Mouse (Mus musculus) intestine, embryonic 15.5 days (tissue): Measurements from ENCODE around the gene Trpm3. TPM values are rescaled to one million over a fixed set of nuclear protein-coding genes. Genes with fewer than 3 reads are reported as not detected.

Experiments used
- ATAC-seq: fragments of 200-750 bp; cut with Nextera tagmentation; 2 replicates; pipeline ENCODE4 v1.8.0; 2017; ENCODE audit warnings: moderate TSS enrichment, moderate library complexity
- H3K27ac ChIP-seq: fragments of 300-500 bp; sonication (generic); 2 replicates; pipeline ENCODE4 v1.5.1; 2015; ENCODE audit warnings: mild to moderate bottlenecking, inconsistent platforms
- H3K27me3 ChIP-seq: fragments of 300-500 bp; sonication (generic); replicated peaks from 2 replicates; pipeline ENCODE4 v1.6.1; 2015; ENCODE audit warnings: inconsistent platforms
- H3K36me3 ChIP-seq: fragments of 300-500 bp; sonication (generic); 2 replicates; pipeline ENCODE4 v1.6.1; 2015; ENCODE audit warnings: inconsistent platforms
- H3K4me1 ChIP-seq: fragments of 300-500 bp; sonication (generic); replicated peaks from 2 replicates; pipeline ENCODE4 v1.6.1; 2015; ENCODE audit warnings: inconsistent platforms
- H3K4me2 ChIP-seq: fragments of 300-500 bp; sonication (generic); replicated peaks from 2 replicates; pipeline ENCODE4 v1.6.1; 2015; ENCODE audit warnings: mild to moderate bottlenecking, inconsistent platforms
- H3K4me3 ChIP-seq: fragments of 300-500 bp; sonication (generic); replicated peaks from 2 replicates; pipeline ENCODE4 v1.5.1; 2015; ENCODE audit warnings: inconsistent platforms
- H3K9ac ChIP-seq: fragments of 300-500 bp; sonication (generic); 2 replicates; pipeline ENCODE4 v1.6.1; 2015; ENCODE audit warnings: inconsistent platforms
- H3K9me3 ChIP-seq: fragments of 300-500 bp; sonication (generic); 2 replicates; pipeline ENCODE4 v1.6.1; 2016; ENCODE audit warnings: inconsistent platforms
- WGBS: fragments of 180-500 bp; shearing (Covaris S2); methylation state at CpG from one replicate; pipeline ENCODE4 v1.1.7; 2015; 5-methylcytosine and 5-hydroxymethylcytosine counted together
- polyA plus RNA-seq: library from polyadenylated mRNA; unstranded; fragments of >200 nt; fragmentation: Nextera tagmentation; extraction: Ambion mirVana; gene quantifications from 2 replicates; pipeline ENCODE4 v1.2.1, GENCODE M21; 2015

Trpm3 gene
- polyA plus RNA-seq, 1 experiment from 2014 or later, result 0.26 TPM

GRCm38 (mm10) chr19:22859644-22860043 is 720.8 kb downstream of the Trpm3 start:
- no peaks in the 10 kb centered on the region for H3K36me3 ChIP-seq
- H3K4me2 ChIP-seq, result no peak overlapping the region
- ATAC-seq, result no peak
- no peaks in the 10 kb centered on the region for H3K27me3 ChIP-seq
- H3K4me1 ChIP-seq, result no peaks in the 10 kb centered on the region
- H3K9ac ChIP-seq, result no peak overlapping the region
- 52% methylated on average over 4 of the region's 4 CpGs for WGBS
- H3K9me3 ChIP-seq, result no peaks in the 10 kb centered on the region
- no peak overlapping the region for H3K27ac ChIP-seq
- H3K4me3 ChIP-seq, result no peak overlapping the region

GRCm38 (mm10) chr19:22867456-22867855 is 728.6 kb downstream of the Trpm3 start:
- Histone ChIP-seq H3K4me1 (no peaks in the 10 kb centered on the region), H3K4me3 (no peak overlapping the region), H3K36me3 (no peaks in the 10 kb centered on the region), H3K9me3 (no peaks in the 10 kb centered on the region), H3K4me2 (no peak overlapping the region), H3K9ac (no peak overlapping the region), H3K27me3 (no peaks in the 10 kb centered on the region), H3K27ac (no peak overlapping the region)
- WGBS, result 87% methylated on average over 5 of the region's 5 CpGs
- no peak for ATAC-seq

GRCm38 (mm10) chr19:22869853-22870252 is 731.0 kb downstream of the Trpm3 start:
- Histone ChIP-seq H3K4me1 (no peaks in the 10 kb centered on the region), H3K27me3 (no peaks in the 10 kb centered on the region), H3K9me3 (no peaks in the 10 kb centered on the region), H3K4me3 (no peak overlapping the region), H3K36me3 (no peaks in the 10 kb centered on the region), H3K4me2 (no peak overlapping the region), H3K27ac (no peak overlapping the region), H3K9ac (no peak overlapping the region)
- ATAC-seq, result no peak
- WGBS, result 81% methylated on average over 2 of the region's 2 CpGs

GRCm38 (mm10) chr19:22872456-22872855 is 733.6 kb downstream of the Trpm3 start:
- no peak overlapping the region for H3K4me2 ChIP-seq
- no peaks in the 10 kb centered on the region for H3K4me1 ChIP-seq
- no peaks in the 10 kb centered on the region for H3K27me3 ChIP-seq
- no peak overlapping the region for H3K9ac ChIP-seq
- H3K4me3 ChIP-seq, result no peak overlapping the region
- 58% methylated on average over 5 of the region's 5 CpGs for WGBS
- H3K27ac ChIP-seq, result no peak overlapping the region
- H3K9me3 ChIP-seq, result no peaks in the 10 kb centered on the region
- ATAC-seq, result no peak
- no peaks in the 10 kb centered on the region for H3K36me3 ChIP-seq

- Histone ChIP-seq H3K27ac (no peak overlapping the region), H3K4me1 (0 out of 2 replicates have a peak, but pooled peaks cover 2% of the 10 kb centered on the region), H3K27me3 (no peaks in the 10 kb centered on the region), H3K9ac (no peak overlapping the region), H3K9me3 (no peaks in the 10 kb centered on the region), H3K4me3 (no peak overlapping the region), H3K4me2 (no peak overlapping the region), H3K36me3 (no peaks in the 10 kb centered on the region)
- no peak for ATAC-seq
- 42% methylated on average over 1 of the region's 1 CpGs for WGBS
These were observed 741.4 kb downstream of the Trpm3 start for GRCm38 (mm10) chr19:22880199-22880598.

GRCm38 (mm10) chr19:22882670-22883111 is 743.8 kb downstream of the Trpm3 start:
- no peak overlapping the region for H3K4me3 ChIP-seq
- H3K4me2 ChIP-seq, result no peak overlapping the region
- H3K27ac ChIP-seq, result no peak overlapping the region
- H3K4me1 ChIP-seq, result 0 out of 2 replicates have a peak, but pooled peaks cover 2% of the 10 kb centered on the region
- no peaks in the 10 kb centered on the region for H3K27me3 ChIP-seq
- no peak for ATAC-seq
- no peaks in the 10 kb centered on the region for H3K36me3 ChIP-seq
- H3K9ac ChIP-seq, result no peak overlapping the region
- WGBS, result 52% methylated on average over 3 of the region's 3 CpGs
- no peaks in the 10 kb centered on the region for H3K9me3 ChIP-seq

GRCm38 (mm10) chr19:22883154-22883553 is 744.3 kb downstream of the Trpm3 start:
- Histone ChIP-seq H3K27me3 (no peaks in the 10 kb centered on the region), H3K27ac (no peak overlapping the region), H3K4me3 (no peak overlapping the region), H3K9ac (no peak overlapping the region), H3K4me1 (0 out of 2 replicates have a peak, but pooled peaks cover 2% of the 10 kb centered on the region), H3K9me3 (no peaks in the 10 kb centered on the region), H3K36me3 (no peaks in the 10 kb centered on the region), H3K4me2 (no peak overlapping the region)
- no peak for ATAC-seq
- WGBS, result 82% methylated on average over 7 of the region's 7 CpGs

- Histone ChIP-seq H3K36me3 (no peaks in the 10 kb centered on the region), H3K4me2 (peak overlapping the region; percentile 48), H3K27me3 (no peaks in the 10 kb centered on the region), H3K4me3 (no peak overlapping the region), H3K9me3 (no peaks in the 10 kb centered on the region), H3K27ac (no peak overlapping the region), H3K4me1 (0 out of 2 replicates have a peak, but pooled peaks cover 2% of the 10 kb centered on the region), H3K9ac (no peak overlapping the region)
- whole genome bisulfite sequencing, result 24% methylated on average over 18 of the region's 18 CpGs
- peak; percentile 77 for ATAC-seq
These were observed 745.0 kb downstream of the Trpm3 start for GRCm38 (mm10) chr19:22883744-22884317.

GRCm38 (mm10) chr19:22884357-22884756 is 745.5 kb downstream of the Trpm3 start:
- Histone ChIP-seq H3K4me2 (peak overlapping the region; percentile 48), H3K27me3 (no peaks in the 10 kb centered on the region), H3K4me1 (0 out of 2 replicates have a peak, but pooled peaks cover 2% of the 10 kb centered on the region), H3K4me3 (no peak overlapping the region), H3K9ac (no peak overlapping the region), H3K27ac (no peak overlapping the region), H3K36me3 (no peaks in the 10 kb centered on the region), H3K9me3 (no peaks in the 10 kb centered on the region)
- ATAC-seq, result no peak
- 47% methylated on average over 11 of the region's 11 CpGs for WGBS

GRCm38 (mm10) chr19:22885051-22885450 is 746.2 kb downstream of the Trpm3 start:
- no peak for ATAC-seq
- WGBS, result 97% methylated on average over 5 of the region's 5 CpGs
- no peaks in the 10 kb centered on the region for H3K36me3 ChIP-seq

GRCm38 (mm10) chr19:22901892-22902291 is 763.0 kb downstream of the Trpm3 start:
- Histone ChIP-seq H3K4me1 (no peaks in the 10 kb centered on the region), H3K27ac (no peak overlapping the region), H3K4me2 (no peak overlapping the region), H3K36me3 (no peaks in the 10 kb centered on the region), H3K9ac (no peak overlapping the region), H3K4me3 (no peak overlapping the region), H3K9me3 (no peaks in the 10 kb centered on the region), H3K27me3 (no peaks in the 10 kb centered on the region)
- no peak for ATAC-seq
- 63% methylated on average over 7 of the region's 7 CpGs for WGBS

More at GRCm38 (mm10) chr19:22885051-22885450, 746.2 kb downstream of the Trpm3 start:
- H3K9ac ChIP-seq, result no peak overlapping the region
- H3K27me3 ChIP-seq, result no peaks in the 10 kb centered on the region
- H3K4me3 ChIP-seq, result no peak overlapping the region
- 0 out of 2 replicates have a peak, but pooled peaks cover 2% of the 10 kb centered on the region for H3K4me1 ChIP-seq
- no peaks in the 10 kb centered on the region for H3K9me3 ChIP-seq
- no peak overlapping the region for H3K4me2 ChIP-seq
- H3K27ac ChIP-seq, result no peak overlapping the region

GRCm38 (mm10) chr19:22902386-22902785 is 763.5 kb downstream of the Trpm3 start:
- Histone ChIP-seq H3K4me3 (no peak overlapping the region), H3K9ac (no peak overlapping the region), H3K9me3 (no peaks in the 10 kb centered on the region), H3K4me2 (no peak overlapping the region), H3K27me3 (no peaks in the 10 kb centered on the region), H3K4me1 (no peaks in the 10 kb centered on the region), H3K27ac (no peak overlapping the region), H3K36me3 (no peaks in the 10 kb centered on the region)
- WGBS, result 95% methylated on average over 6 of the region's 6 CpGs
- ATAC-seq, result no peak

GRCm38 (mm10) chr19:22905066-22905482 is 766.2 kb downstream of the Trpm3 start:
- ATAC-seq, result no peak
- no peaks in the 10 kb centered on the region for H3K4me1 ChIP-seq
- H3K4me3 ChIP-seq, result no peak overlapping the region
- H3K9me3 ChIP-seq, result no peaks in the 10 kb centered on the region
- H3K36me3 ChIP-seq, result no peaks in the 10 kb centered on the region
- WGBS, result 74% methylated on average over 11 of the region's 11 CpGs
- no peak overlapping the region for H3K9ac ChIP-seq
- H3K4me2 ChIP-seq, result no peak overlapping the region
- H3K27ac ChIP-seq, result no peak overlapping the region
- no peaks in the 10 kb centered on the region for H3K27me3 ChIP-seq
